Mouse (Mus musculus) left cerebral cortex, postnatal 4 days (tissue): ENCODE measurements around the gene Kcnk18. TPM values are rescaled to one million over a fixed set of nuclear protein-coding genes. Genes with fewer than 3 reads are reported as not detected.

Source experiments
- DNase-seq: peaks from one replicate; pipeline ENCODE4 v3.0.0-alpha.2; 2022
- intact Hi-C: fragments of 180-260 bp; cut with DNase I; formaldehyde crosslinking; loops from one replicate; pipeline ENCODE4 v1.15.1; 2025
- total RNA-seq, 2 experiments: library from RNA; stranded (reverse); gene quantifications; 2 replicates each; pipeline ENCODE4 v1.2.3; 2021

The Kcnk18 gene
- total RNA-seq, 2 experiments from 2014 or later: not detected

GRCm38 (mm10) chr19:59276354-59276753, 57.3 kb downstream of the Kcnk18 start:
- peak; percentile 28 for DNase-seq
- intact Hi-C loops: no loop called here

DNA sequence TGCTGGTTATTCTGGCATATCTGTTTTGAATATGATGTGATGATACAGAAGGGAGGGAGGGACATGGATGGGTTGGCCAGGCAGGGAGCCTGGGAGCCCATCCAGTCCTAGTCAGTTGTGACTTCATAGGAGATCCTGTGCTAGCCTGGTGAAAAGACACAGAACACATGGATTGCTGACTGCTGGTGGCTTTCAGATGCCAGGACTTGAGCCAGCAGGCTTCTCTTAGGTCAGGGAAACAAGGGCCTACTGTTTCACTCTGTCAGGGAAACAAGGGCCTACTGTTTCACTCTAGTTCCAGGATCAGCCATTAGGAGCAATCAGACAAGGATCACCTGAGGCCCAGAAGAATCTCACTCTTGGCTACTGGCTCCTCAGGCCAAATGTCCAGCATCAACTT, 61.8 kb downstream of the Kcnk18 start:
- no peak for DNase-seq
- intact Hi-C loops: no loop called here

DNA sequence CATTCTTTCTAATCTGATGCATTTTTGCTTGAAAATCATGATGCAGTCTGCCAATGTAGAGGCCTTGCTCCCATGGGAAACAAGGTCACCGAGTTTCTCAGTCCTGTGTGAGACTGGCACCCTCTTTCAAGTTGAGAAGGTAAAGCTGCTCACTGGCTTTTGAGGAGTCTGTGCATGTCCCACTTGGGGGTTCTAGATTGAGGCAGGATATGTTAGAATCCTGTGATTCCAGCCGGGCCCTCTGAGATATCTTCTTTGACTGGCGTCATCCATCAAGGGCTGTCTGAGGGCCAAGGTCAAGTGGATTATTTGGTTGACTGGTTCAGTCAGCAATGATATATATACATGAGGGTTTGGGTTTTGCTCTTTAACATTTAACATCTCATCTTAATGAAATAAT, 63.0 kb downstream of the Kcnk18 start:
- no peak for DNase-seq
- intact Hi-C loops: no loop called here

Other genes starting within 250 kb of the Kcnk18 start
- gene Shtn1, start 143.1 kb upstream of the Kcnk18 start, total RNA-seq: 100 to 1,000 TPM; 154 to 163 TPM
- gene Vax1, start 49.2 kb upstream of the Kcnk18 start, total RNA-seq: 1 to 10 TPM; 2.4 to 3.2 TPM
- gene Slc18a2, start 41.7 kb downstream of the Kcnk18 start, total RNA-seq: 1 to 10 TPM; 4.6 to 6.0 TPM
- 100 to 1,000 TPM; 506 to 561 TPM for gene Rps12-ps3, start 103.1 kb downstream of the Kcnk18 start, total RNA-seq
- 10 to 100 TPM; 49.5 to 49.6 TPM for gene Pdzd8, start 126.6 kb downstream of the Kcnk18 start, total RNA-seq
- gene Emx2, start 239.2 kb downstream of the Kcnk18 start, total RNA-seq: 10 to 100 TPM in 1 of 2 experiments, 1 to 10 TPM in 1; 9.1 to 12.7 TPM